Mouse (Mus musculus): ENCODE measurements around the gene Ssh1.

The Ssh1 gene

DNA sequence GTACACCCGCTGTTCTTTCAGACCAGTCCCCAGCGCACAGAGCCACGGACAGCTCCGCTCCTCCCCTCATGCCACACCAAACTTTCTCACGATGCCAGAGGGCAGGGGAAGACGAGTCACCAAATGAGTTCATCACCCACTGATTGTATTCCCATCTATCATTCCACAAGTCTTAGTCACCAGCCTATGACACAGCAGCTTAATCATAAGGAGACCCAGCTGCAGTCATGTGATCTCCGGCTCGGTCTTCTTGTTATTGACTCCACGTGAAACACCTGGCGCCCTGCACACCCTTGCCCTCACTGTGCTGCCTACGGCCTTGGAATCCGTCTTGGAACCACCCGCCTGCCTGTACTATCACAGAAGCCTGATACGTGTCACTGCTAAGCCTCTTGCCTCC lies 28.7 kb downstream of the Ssh1 start:
- no peak for DNase-seq

DNA sequence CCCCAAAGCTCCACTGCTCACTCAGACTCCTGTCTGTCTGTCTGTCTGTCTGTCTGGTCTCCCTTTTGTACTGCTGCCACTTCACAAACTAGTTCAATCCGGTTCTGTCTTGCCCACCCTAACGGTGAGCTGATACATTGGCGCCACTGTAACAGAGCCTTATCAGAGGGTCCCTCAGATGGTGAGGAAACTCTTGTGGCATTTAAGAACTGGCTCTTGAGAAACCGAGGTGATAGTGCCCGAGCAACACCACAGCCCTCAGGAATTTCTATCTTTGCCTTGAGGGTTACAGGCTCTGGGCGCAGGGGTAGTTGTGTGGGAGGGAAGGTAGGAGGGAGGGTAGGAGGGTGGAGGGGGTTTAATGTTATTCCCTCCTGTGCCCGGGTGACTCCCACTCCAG lies 31.9 kb downstream of the Ssh1 start:
- DNase-seq: peak; percentile 47

DNA sequence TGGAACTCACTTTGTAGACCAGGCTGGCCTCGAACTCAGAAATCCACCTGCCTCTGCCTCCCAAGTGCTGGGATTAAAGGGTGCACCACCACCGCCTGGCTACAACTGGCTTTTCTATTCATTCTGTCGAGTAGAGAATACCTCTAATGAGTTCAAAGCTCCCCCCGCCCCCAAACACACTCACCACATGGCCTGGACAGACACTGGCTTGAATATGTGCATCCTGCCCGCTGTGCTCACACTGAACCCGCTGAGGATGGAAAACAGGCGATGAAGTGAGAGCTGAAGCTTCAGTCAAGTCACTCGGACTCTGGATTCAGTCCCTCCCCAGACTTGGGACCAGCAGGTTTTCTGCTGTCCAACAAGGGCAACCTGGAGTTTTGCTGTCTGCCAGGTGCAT lies 33.3 kb downstream of the Ssh1 start:
- DNase-seq: no peak

DNA sequence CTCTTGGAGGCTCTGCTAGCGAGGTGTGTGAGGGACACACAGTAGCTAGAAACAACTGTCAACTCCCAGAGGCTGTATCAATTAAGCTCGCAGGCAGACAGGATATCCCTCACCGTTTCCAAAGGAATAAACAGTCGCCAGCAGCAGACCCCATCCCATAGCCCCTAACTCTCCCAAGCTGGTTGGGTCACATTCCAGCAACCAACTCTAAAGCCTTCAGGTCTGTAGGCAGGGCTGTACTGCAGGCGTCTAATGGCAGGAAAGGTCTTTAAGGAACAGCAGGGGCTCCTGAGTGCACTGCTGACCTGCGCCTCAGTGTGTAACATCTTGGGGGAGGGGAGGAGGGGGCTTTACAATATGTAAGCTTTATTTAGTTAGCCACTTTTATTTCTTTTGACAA lies 34.7 kb downstream of the Ssh1 start:
- DNase-seq: no peak

DNA sequence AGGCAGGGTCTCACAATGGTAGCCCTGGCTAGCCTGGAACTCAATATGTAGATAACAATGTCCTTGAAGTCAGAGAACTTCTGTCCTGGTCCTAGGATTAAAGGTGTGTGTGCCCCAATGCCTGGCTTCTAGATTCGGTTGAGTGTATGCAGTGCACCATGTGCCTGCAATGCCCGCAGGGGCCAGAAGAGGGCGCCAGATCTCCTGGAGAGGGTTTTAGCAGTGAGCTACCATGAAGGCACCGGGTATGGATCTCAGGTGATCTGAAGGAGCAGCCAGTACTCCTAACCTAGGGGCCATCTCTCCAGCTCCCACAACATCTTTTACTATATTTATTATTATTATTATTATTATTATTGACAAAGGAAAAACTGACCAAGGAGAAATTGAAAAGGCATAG lies 37.2 kb downstream of the Ssh1 start:
- peak; percentile 91 for DNase-seq

DNA sequence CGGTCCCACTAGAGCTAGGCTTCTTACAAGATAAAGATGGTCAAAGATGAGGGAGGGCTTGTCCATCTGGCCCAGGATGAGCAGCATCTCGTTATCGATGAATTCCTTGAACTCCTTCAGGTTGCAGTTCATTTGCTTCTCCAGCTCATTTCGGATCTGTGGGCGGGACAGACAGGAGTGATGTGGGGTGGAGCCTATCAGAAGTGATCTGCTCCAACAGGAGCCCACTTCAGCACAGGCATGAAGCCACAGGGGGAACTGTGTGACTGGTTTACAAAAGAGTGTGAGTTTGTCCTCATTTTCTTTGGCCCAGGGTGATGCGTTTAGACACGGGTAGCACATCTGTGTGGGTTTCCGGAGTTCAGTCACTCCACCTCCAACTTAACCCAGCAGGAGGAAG lies 38.0 kb downstream of the Ssh1 start:
- no peak for DNase-seq

DNA sequence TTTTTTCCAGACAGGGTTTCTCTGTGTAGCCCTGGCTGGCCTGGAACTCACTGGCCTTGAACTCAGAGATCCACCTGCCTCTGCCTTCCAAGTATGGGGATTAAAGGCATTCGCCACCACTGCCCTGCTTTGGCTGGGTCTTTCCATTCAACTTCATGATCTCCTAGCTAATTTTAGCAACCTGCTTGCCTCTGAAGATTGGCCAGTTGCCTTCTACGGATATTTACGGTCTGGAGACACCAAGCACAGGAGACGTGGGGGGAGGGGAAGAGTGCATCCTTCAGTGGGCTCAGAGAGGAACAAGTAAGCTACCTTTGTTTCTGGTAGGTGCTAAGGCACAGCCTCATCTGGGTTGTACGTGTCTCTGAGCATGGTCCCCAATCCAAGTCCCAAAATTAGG lies 38.4 kb downstream of the Ssh1 start:
- DNase-seq: no peak

DNA sequence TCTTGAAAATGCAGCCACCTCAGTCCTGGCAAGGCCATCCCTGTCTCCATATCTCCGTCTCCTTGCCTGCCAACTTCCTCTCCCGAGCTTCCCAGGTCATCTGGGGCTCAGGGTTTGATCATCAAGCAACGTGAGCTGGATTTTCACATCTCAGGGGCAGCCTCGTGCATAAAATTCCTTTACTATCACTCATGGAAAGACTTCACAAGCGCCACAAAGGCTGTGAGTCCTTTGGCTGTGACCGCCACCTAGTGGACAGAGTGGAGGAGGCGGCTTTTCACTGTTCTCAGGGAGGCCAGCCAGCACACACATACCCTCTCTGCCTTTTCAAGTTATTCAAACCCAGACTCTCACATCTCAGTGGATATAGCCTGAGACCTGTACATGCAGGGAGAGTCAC lies 39.3 kb downstream of the Ssh1 start:
- DNase-seq: peak; percentile 93

DNA sequence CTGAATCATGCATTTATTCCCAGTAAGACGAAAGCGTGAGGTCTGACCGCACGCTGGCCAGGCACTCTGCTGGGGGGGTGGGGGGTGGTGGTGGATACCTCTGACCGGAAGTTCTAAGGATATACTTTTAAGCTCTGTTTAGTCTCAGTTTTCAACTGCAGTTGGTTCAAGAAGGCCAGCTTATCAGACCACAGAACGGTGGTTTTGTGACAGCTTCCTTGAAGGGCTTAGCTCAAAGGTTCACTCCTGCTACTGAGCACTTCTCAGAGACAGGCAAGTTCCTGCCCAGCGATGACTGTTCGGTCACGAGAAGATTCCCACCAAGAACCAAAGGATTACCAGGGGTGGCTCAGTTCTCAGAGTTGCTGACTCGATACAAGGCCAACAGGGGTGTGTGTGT lies 41.2 kb downstream of the Ssh1 start:
- DNase-seq: no peak

DNA sequence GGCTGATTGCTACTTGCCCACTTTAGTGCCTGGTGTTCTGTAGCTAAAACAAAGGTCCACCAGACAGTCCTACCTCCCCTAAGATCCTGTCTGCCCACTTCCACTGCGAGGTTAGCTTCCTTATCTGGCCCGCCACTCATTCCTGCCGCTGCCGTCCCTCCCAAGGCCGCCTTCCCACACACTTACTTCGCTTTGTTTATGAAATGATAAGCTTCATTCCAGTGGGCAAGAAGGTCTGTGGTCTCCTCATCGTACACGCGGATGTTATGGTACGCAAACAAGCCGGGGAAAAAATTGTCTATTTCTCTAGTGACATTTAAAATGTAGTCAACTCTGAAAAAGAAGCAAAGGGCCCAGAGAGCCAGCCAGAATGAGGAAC lies 42.0 kb downstream of the Ssh1 start:
- no peak for DNase-seq

DNA sequence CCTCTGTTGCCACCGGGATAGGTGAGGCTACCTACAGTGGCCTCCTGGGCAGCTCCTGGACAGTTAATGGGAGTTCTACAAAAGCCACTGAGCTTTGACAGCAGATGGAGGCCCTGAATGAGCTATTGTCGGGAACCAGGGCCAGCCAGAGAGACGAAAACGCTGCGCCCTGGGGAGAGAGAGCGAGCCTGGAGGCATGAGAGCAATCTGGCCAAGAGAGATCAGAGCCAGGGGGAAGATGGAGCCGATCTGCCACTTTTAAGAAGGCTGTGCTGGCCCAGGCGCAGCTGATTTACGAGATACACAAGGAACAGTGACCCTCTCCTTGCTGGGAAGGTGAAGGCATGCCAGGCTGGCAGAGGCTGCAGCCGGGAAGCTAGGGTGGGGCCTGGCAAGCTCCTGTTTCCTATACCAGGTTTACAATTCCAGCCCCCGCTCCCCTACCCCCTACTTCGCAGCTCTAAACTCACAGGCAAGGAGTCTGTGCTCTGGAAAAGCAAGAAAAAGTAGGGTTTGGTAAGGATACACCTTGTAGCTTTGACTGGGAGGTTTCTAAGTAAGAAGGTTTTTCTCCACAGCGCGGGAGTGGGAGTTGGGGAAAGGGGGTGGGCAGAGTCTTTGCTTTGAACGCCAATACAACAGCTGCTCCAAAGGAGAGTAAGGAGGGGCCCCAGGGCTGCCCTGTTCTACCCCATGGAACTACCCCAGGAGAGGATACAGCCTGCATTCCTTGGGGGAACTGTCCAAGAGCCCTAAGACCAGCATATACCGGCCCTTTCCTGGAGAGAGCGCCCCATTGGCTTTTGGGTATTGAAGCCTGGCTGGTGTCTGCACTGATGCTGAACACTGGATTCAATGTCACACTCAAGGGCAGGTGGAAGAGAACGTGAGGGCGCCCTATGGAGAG lies 42.7 kb downstream of the Ssh1 start:
- DNase-seq: no peak

DNA sequence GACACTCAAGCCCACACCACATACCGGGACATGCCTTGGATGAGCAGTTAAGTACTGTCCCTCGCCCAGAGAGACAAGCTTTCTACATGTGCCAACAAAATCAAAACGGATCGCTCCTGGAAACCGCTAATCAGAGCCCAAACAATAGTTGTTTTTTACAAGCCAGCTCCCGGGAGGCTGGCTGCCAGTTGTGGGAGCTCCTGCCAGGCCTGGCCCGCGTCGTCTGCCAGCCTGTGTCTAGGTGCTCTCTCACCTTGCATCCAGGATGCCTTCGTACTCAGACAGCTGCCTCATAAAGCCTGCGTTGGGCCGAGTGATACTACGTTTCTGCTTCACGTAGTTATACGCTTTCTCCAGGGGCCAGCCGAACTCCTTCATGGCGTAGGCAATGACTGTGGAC lies 43.6 kb downstream of the Ssh1 start:
- DNase-seq: no peak

DNA sequence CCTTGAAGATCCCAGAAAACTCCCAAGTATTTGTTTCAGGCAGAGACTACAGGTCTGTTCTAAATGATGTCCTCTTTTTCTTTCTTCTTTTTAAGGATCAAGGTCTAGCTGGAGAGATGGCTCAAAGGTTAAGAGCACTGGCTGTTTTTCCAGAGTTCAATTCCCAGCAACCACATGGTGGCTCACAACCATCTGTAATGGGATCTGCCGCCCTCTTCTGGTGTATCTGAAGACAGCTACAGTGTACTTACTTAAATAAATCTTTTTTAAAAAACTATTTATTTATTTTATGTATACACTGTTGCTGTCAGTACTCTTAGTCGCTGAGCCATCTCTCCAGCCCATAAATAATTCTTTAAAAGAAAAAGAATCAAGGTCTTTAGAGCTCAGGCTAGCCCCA lies 46.4 kb downstream of the Ssh1 start:
- no peak for DNase-seq

DNA sequence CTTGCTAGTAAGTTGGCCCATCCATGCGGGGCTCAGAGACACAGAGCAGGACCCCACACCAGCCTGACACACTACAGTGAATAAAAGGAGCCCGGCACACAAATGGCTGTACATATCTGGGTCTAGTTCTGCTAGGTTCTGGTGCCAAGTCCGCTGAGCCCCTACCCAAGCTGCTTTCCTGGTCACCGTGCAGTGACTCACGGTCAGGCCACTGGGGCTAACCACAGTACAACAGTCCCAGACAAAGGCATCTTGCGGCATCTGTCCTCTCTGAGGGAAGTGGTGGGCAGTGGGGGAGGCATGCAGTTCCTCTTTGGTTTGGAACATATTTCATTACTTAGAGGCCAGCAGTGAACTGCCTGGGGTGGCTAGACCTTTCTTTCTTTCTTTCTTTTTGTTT lies 48.6 kb downstream of the Ssh1 start:
- DNase-seq: peak; percentile 68

DNA sequence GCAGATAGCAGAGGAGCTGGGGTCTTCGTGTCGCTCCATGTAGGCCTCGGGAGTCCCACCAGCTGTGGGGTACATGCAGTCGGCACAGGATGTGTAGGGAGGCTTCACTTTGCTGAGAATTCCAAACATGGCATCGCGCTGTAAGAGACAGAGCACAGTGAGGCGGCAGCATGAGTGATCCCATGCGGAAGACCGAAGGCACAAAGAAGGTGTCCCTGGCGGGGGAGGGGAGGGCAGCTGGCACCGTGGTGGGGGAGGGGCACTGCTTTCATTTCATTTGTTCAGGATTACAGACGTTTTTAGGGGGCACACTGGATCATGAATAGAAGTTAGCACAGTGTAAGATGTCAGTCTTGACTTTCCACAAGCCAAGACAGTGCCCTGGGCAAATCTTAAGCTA lies 50.4 kb downstream of the Ssh1 start:
- no peak for DNase-seq

DNA sequence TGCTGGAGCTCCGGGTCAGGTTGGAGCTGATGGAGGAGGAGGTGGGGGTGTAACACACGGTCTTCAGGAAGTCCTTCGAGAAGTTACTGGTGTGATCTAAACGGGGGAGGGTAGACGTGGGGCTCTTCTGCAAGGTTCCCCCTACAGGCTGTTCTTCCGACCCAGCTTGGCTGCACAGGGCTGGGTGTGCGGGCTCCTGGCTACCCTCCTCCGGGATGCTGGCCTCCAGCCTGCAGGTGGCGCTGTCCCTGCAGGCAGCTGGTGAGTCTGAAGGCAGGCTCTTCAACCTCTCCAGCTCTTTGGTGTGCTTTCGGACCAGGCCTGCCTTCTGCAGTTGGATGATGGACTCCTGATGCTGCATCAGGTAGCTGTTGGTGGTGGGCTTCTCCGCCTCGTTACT lies 51.1 kb downstream of the Ssh1 start:
- DNase-seq: peak; percentile 44

DNA sequence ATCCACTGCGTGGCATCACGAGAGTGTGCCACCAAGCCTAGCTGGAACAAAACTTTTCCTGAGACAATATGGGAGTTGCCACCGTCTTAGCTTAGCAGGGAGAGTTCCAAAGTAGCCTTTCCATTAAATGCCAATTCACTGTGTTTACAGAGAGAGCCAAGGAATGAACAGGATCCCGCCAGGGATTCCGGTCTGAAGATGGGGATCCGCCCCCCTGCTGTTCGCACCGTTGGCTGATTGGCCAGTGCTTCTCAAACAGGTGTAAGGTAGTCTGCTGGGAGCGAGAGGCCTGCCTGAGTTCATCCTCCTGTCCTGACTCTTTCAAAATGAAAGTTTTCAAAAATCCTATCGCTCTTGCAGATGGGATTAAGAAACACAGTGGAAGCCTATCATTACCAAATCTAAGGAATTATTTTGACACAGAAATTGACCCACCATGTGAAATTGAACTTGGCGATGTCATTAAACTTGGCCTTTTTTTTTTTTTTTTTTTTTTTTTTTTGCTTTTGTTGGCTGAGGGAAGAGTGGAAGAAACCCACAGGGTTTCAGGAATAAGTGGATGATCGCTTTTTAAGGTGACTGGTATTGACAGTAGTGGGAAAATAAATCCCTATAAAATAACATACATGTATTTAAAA lies 54.3 kb downstream of the Ssh1 start:
- DNase-seq: no peak

DNA sequence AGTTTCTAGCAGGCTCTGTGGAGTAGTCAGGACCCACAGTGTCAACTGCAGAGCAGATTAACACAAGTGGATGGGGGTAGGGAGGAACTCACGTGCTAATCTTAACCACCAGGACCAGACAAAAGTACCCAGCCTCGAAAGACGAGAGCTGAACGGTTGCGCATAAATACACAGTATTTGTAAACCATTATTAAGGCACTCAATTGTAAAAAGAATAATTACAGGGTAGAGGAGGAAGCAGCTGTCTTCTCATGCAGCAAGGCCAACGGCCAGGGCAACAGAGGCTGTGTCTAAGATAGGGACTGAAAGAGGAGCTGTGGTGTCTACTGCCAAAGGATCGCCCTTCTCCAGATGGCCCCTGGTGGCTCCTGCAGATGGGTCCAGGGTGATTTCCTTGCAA lies 56.0 kb downstream of the Ssh1 start:
- DNase-seq: no peak

DNA sequence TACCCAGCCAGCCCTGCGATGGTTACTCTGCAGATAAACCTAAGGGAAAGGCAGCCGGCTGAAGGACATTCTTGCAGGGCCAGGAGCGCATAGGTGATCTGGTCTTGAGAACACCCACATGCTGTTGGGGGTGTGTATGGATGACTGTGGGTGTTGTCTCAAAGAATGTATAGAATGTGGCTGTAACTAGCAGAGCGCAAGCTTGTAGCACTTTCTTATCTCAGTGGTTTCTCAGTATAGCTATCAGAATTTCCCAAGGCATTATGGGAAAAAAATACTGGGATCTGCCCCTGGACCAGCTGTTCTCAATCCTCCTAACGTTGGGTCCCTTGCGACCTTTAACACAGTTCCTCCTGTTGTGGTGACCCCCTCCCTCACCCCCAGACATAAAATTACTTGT lies 59.8 kb downstream of the Ssh1 start:
- DNase-seq: no peak

DNA sequence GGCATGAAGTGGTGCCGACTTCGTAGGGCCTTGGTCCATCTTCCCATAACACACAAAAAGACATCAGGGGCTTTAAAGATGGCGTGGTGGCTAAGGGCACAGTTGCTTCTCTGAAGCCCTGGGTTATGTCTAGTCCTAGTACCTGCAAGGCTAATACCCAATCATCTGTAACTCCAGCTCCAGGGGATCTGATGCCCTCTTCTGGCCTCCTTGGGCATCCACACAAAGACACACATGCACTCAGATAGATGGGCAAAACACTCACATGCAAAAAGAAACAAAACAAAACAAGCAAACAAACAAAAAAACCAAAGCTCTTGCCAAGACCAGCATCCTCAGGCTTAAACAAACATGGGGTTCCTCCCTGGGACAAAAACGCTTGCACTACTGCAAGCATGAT lies 60.2 kb downstream of the Ssh1 start:
- peak; percentile 49 for DNase-seq

DNA sequence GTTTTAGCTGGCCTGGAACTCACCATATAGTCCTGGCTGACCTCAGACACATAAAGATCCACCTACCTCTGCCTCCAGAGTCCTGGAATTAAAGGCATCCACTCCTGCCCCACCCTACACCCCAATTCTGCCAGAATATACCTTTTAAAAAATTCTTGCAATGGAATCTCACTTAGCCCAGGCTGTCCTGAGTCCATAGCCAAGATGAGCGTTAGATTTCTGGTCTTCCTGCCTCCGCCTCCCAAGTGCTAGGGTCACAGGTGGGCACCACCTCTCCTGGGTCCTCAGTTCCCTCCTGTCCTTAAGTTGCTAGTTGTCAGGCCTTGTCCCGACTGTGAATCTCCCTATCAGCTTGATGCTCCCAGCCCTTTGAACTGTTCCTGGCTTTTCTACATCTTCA lies 61.4 kb downstream of the Ssh1 start:
- DNase-seq: no peak

DNA sequence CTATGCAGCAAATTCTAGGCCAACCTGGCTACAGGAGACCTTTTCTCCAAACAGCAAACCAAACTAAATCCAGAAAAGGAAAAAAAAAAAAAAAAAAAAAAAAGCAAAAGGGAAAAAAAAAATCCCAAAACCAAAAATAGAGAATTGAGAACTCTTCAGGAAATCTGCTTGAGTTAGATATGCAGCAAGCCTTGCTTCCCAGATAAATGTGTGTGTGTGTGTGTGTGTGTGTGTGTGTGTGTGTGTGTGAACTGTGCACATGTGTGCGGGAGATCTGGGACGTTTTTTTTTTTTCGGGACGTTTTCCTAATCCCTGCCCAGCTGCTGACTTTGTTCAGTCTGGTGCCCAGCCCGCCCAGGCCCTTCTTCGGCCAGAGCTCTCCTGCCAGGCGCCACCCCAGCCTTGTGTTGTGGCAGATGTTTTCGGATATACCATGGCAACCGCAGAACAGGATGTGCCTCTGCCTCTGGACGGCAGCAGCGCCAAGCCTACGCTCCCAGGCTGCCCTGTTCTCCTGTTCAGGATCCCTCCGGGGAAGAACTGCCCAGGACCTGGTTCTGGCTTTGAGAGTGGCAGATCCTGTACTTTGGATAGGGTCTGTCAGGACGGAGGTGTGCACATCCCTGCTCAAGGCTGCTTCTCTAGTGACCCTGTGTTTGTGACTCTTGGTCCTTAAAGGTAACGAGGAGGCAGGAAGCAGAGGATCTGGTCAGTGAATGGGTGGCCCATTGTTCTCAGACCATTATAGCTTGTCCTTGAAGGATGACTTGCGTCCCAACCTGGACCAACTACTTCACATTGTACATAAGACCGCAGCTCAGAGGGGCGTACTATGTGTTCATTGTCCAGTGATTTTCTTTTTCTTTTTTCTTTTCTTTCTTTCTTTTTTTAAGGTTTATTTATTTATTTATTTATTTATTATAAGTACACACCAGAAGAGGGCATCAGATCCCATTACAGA lies 62.8 kb downstream of the Ssh1 start:
- DNase-seq: peak; percentile 91

DNA sequence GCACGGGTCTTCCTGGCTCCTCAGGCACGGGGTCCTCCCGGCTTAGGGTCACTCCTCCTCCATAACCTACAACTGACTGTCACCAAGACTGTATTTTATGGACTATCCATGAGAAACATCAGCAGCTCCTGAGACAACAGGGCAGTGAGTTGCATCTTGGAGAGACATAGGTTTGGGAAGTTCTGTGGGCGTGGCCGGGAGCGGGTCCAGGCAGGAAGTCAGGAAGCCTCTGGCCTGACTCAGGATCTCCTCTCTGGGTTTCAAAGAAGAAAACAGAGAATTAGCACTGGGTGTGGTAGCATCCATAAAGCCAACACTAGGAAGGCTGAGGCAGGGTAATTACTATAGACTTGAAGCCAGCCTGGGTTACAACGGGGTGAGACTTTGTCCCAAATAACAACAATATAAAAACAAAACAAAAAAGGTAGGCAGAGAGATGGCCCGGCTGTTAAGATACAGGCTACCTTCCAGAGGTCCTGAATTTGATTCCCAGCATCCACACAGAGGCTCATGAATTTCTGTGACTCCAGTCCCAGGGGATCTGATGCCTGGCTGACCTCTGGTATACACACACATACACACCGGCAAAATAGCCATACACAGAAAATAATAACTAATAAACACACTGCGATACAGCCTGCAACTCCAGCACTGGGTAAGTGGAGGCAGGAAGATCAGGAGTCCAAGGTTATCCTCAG lies 63.6 kb downstream of the Ssh1 start:
- DNase-seq: peak; percentile 65

Measured in lung, postnatal 36 days (tissue).